In genomic region chr9:37681123-37681522, GRCm38 (mm10) we compare ENCODE assay signal across 25 mouse cellular contexts. TPM values are rescaled to one million over a fixed set of nuclear protein-coding genes. Genes with fewer than 3 reads are reported as not detected.
A peak's percentile ranks its signal among the peaks of the same experiment; 100 is the strongest.
DNase-seq lines count a peak whose midpoint lies in the region.
"Had no signal": no experiment of that assay in that cellular context is flagged by ENCODE, and none has a peak within 500 bp of the region (broad histone marks: within the 10 kb centered on the region; RNA-seq: fewer than 3 reads in every experiment).

No protein-coding gene starts in this region.

- H3K36me3 ChIP-seq in embryonic facial prominence, embryonic 10.5 days (replicated peaks), result no peaks in the 10 kb centered on the region
- H3K36me3 ChIP-seq: heart, embryonic 12.5 days; hindbrain, embryonic 15.5 days had no signal

- H3K27ac ChIP-seq in embryonic facial prominence, embryonic 10.5 days (replicated peaks), result no peak overlapping the region
- H3K27ac ChIP-seq: forebrain, embryonic 13.5 days; hindbrain, embryonic 15.5 days had no signal

- H3K4me1 ChIP-seq in embryonic facial prominence, embryonic 10.5 days, result no peaks in the 10 kb centered on the region
- H3K4me1 ChIP-seq: forebrain, embryonic 13.5 days; heart, embryonic 12.5 days; hindbrain, embryonic 15.5 days had no signal

- no peak overlapping the region for H3K4me3 ChIP-seq in embryonic facial prominence, embryonic 10.5 days
- H3K4me3 ChIP-seq: forebrain, embryonic 13.5 days; heart, embryonic 12.5 days; hindbrain, embryonic 15.5 days had no signal

- H3K27me3 ChIP-seq in embryonic facial prominence, embryonic 10.5 days (replicated peaks; ENCODE audit: low read depth, poor library complexity, severe bottlenecking), result no peaks in the 10 kb centered on the region
- H3K27me3 ChIP-seq: forebrain, embryonic 13.5 days; heart, embryonic 12.5 days; hindbrain, embryonic 15.5 days had no signal

- 91% methylated on average over 1 of the region's 1 CpGs for WGBS in embryonic facial prominence, embryonic 10.5 days

- peak; percentile 59 for DNase-seq in heart, adult 11 months
- DNase-seq in heart, postnatal 10 days, result no peak
- DNase-seq in layer of hippocampus, adult 9-11 months, result peak; percentile 49
- no peak for DNase-seq in layer of hippocampus, postnatal 25 days (ENCODE audit: extremely low spot score in 1 of 2, low spot score in 1 of 2)
- peak; percentile 18 to 36 for DNase-seq in right cerebral cortex, adult 2 months (ENCODE audit: low spot score in 2 of 2)
- DNase-seq in right cerebral cortex, postnatal 36 days (ENCODE audit: low spot score in 2 of 2), result no peak
- no peak for DNase-seq in embryonic facial prominence, embryonic 10.5 days (ENCODE audit: low spot score)
- DNase-seq: cerebellum, adult 11-12 months; cerebellum, adult 9-10 months; cerebellum, postnatal 36 days; forebrain, postnatal 0 days; gastrocnemius, postnatal 14 days; heart, postnatal 36 days had no signal

- intact Hi-C loops in heart, postnatal 10 days (cut with DNase I), result no loop called here

- no peaks in the 10 kb centered on the region for H3K9me3 ChIP-seq in embryonic facial prominence, embryonic 10.5 days
- H3K9me3 ChIP-seq: forebrain, embryonic 13.5 days; heart, embryonic 12.5 days; hindbrain, embryonic 15.5 days had no signal

RNA-seq across cellular contexts. Expression of gene Panx3, which starts 12.1 kb away (rescaled TPM):
- not detected for total RNA-seq in heart, postnatal 10 days (2021)
- not detected for total RNA-seq in layer of hippocampus, postnatal 25 days (2021)
- 0.09 TPM in 1 of 2 replicates, not detected in the other for polyA plus RNA-seq in embryonic facial prominence, embryonic 10.5 days (2016; fragmentation: Nextera tagmentation; extraction: Ambion mirVana)
- total RNA-seq: adrenal gland, postnatal 4 days; gastrocnemius, adult 18-20 months; gastrocnemius, postnatal 14 days; heart, adult 8-10 months; heart, postnatal 36 days had no signal
- polyA plus RNA-seq: forebrain, postnatal 0 days; gonadal fat pad, adult 2 months; hindbrain, embryonic 15.5 days had no signal

RNA-seq across cellular contexts. Expression of gene Tbrg1, which starts 24.0 kb away (rescaled TPM):
- 10 to 100 TPM; 51.5 to 52.8 TPM for total RNA-seq in heart, postnatal 10 days (2021)
- total RNA-seq in layer of hippocampus, postnatal 25 days (2021), result 10 to 100 TPM; 47.4 to 49.8 TPM
- 128 and 129 TPM in 2 replicates for polyA plus RNA-seq in embryonic facial prominence, embryonic 10.5 days (2016; fragmentation: Nextera tagmentation; extraction: Ambion mirVana)

RNA-seq across cellular contexts. Expression of gene Olfr160, which starts 34.9 kb away (rescaled TPM):
- total RNA-seq in heart, postnatal 10 days (2021), result not detected
- total RNA-seq in layer of hippocampus, postnatal 25 days (2021), result not detected
- polyA plus RNA-seq in embryonic facial prominence, embryonic 10.5 days (2016; fragmentation: Nextera tagmentation; extraction: Ambion mirVana), result not detected in 2 replicates
- total RNA-seq: adrenal gland, adult 8-10 months; adrenal gland, postnatal 4 days; ES-E14; forebrain, postnatal 0 days; gastrocnemius, adult 18-20 months; gastrocnemius, postnatal 14 days; heart, adult 8-10 months; heart, postnatal 36 days had no signal
- polyA plus RNA-seq: embryonic facial prominence, embryonic 14.5 days; forebrain, embryonic 13.5 days; forebrain, postnatal 0 days; gonadal fat pad, adult 2 months; heart, embryonic 12.5 days; heart, embryonic 16.5 days; hindbrain, embryonic 11.5 days; hindbrain, embryonic 15.5 days had no signal

Comparison
In these comparisons a context has a peak if more than half of its experiments do, and no peak if none do; other contexts are left out.
1. DNase-seq: peak in heart, adult 11 months (single experiment), layer of hippocampus, adult 9-11 months (single experiment) and right cerebral cortex, adult 2 months (2 of 2); none in heart, postnatal 10 days (0 of 2), layer of hippocampus, postnatal 25 days (0 of 2), right cerebral cortex, postnatal 36 days (0 of 2) and embryonic facial prominence, embryonic 10.5 days (single experiment).